14 mouse cellular contexts compared by ENCODE assay signal in the genomic region with DNA sequence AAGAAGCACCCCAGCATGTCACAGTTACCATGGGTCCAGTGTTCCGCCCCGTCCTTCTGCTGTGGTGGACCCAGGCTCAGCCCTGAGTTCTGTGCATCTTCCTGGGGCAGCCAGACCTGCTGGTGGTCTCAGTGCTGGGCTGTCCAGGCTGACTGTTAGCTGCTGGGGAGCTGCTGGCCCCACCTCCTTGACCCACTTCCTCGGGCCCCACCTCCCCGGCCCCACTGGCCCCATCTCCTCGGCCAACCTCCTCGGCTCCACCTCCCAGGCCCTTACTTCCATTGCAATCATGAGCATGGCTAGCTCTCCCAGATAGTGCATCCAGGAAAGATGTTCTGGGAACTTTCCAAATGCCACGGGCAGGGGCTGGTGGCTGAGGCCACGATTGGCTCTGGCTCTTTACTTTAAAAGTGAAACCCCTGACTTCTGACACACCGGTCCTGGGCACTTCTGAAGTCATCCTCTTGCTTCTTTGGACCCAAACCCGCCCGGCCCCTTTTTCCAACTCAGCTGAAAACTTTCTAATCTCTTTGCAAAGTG. TPM values are rescaled to one million over a fixed set of nuclear protein-coding genes. Genes with fewer than 3 reads are reported as not detected.
A peak's percentile ranks its signal among the peaks of the same experiment; 100 is the strongest.
DNase-seq lines count a peak whose midpoint lies in the region; ATAC-seq and TF ChIP-seq lines count a peak whose summit lies in the region.
"Had no signal": no experiment of that assay in that cellular context is flagged by ENCODE, and none has a peak within 500 bp of the region (broad histone marks: within the 10 kb centered on the region; RNA-seq: fewer than 3 reads in every experiment).

No protein-coding gene starts in this region.

- no peak for TF ChIP-seq CTCF in heart, postnatal 0 days (IDR thresholded peaks at IDR 0.05; ENCODE audit: low read depth)

- TF ChIP-seq POLR2A in myocyte (IDR thresholded peaks at IDR 0.05; ENCODE audit: insufficient read length, low read depth) = no peak

- ATAC-seq in lung, embryonic 15.5 days (ENCODE audit: borderline replicate concordance, extremely low read depth, low FRiP score, low TSS enrichment) = peak; percentile 49; the same call in 1 of the 2 replicates
- no peak for ATAC-seq in heart, postnatal 0 days (ENCODE audit: insufficient read depth, low read depth)
- ATAC-seq: Patski had no signal

- no peaks in the 10 kb centered on the region for H3K27me3 ChIP-seq in heart, embryonic 10.5 days (ENCODE audit: insufficient read depth, poor library complexity, severe bottlenecking)
- H3K27me3 ChIP-seq in lung, embryonic 15.5 days = no peaks in the 10 kb centered on the region
- H3K27me3 ChIP-seq in heart, postnatal 0 days (ENCODE audit: control insufficient read depth, insufficient read depth, low read length) = no peaks in the 10 kb centered on the region
- peaks cover 22% of the 10 kb centered on the region for H3K27me3 ChIP-seq in myocyte (ENCODE audit: control insufficient read depth, insufficient read depth, insufficient read length)
- H3K27me3 ChIP-seq: embryonic facial prominence, embryonic 13.5 days had no signal

- no peak for TF ChIP-seq EP300 in heart, postnatal 0 days (IDR thresholded peaks at IDR 0.05; ENCODE audit: low read depth)

- no peak for DNase-seq in heart, embryonic 10.5 days (ENCODE audit: low spot score)
- no peak for DNase-seq in heart, postnatal 25 days (ENCODE audit: low spot score)
- no peak for DNase-seq in lung, postnatal 36 days
- peak; percentile 17 for DNase-seq in heart, postnatal 0 days (ENCODE audit: low spot score)
- no peak for DNase-seq in layer of hippocampus, postnatal 10 days (ENCODE audit: low spot score in 2 of 2)
- no peak for DNase-seq in right cerebral cortex, postnatal 4 days
- DNase-seq: cerebellum, postnatal 25 days; right cerebral cortex, adult 18-20 months; thymus, postnatal 14 days had no signal

- 24% methylated on average over 11 of the region's 11 CpGs for WGBS in heart, embryonic 10.5 days
- 29% methylated on average over 11 of the region's 11 CpGs for WGBS in lung, embryonic 15.5 days
- WGBS in heart, postnatal 0 days = 22% methylated on average over 11 of the region's 11 CpGs

- peaks cover 19% of the 10 kb centered on the region for H3K4me1 ChIP-seq in heart, embryonic 10.5 days
- H3K4me1 ChIP-seq in lung, embryonic 15.5 days = peaks cover 5% of the 10 kb centered on the region
- H3K4me1 ChIP-seq in heart, postnatal 0 days (ENCODE audit: control insufficient read depth, insufficient read depth) = peaks cover 10% of the 10 kb centered on the region; the same call in 1 of the 2 replicates
- H3K4me1 ChIP-seq: embryonic facial prominence, embryonic 13.5 days had no signal

- H3K79me2 ChIP-seq in myocyte (ENCODE audit: control insufficient read depth, insufficient read depth) = no peaks in the 10 kb centered on the region

- H3K4me2 ChIP-seq in lung, embryonic 15.5 days = peak overlapping the region; percentile 12; the same call in 1 of the 2 replicates
- H3K4me2 ChIP-seq in heart, postnatal 0 days (ENCODE audit: low read depth, low read length) = peak overlapping the region; percentile 54
- H3K4me2 ChIP-seq in myocyte (ENCODE audit: low read depth) = peak overlapping the region; percentile 24
- H3K4me2 ChIP-seq: embryonic facial prominence, embryonic 13.5 days had no signal

- H3K27ac ChIP-seq in heart, embryonic 10.5 days = peak overlapping the region; percentile 64; the same call in 1 of the 2 replicates
- H3K27ac ChIP-seq in lung, embryonic 15.5 days = no peak overlapping the region
- H3K27ac ChIP-seq in heart, postnatal 0 days (ENCODE audit: low read depth) = no peak overlapping the region
- H3K27ac ChIP-seq: embryonic facial prominence, embryonic 13.5 days; macrophage had no signal

- H3ac ChIP-seq in myocyte (ENCODE audit: control insufficient read depth, insufficient read length) = no peak overlapping the region

- H3K9ac ChIP-seq in lung, embryonic 15.5 days = no peak overlapping the region
- H3K9ac ChIP-seq in heart, postnatal 0 days (replicated peaks; ENCODE audit: low read depth, low read length) = no peak overlapping the region
- H3K9ac ChIP-seq: embryonic facial prominence, embryonic 13.5 days had no signal

- H3K9me3 ChIP-seq in heart, embryonic 10.5 days = no peaks in the 10 kb centered on the region
- no peaks in the 10 kb centered on the region for H3K9me3 ChIP-seq in lung, embryonic 15.5 days
- 0 out of 2 replicates have a peak, but pooled peaks cover 9% of the 10 kb centered on the region for H3K9me3 ChIP-seq in heart, postnatal 0 days (replicated peaks; ENCODE audit: control insufficient read depth, low read length)

- peak overlapping the region; percentile 48 for H3K4me3 ChIP-seq in heart, embryonic 10.5 days
- no peak overlapping the region for H3K4me3 ChIP-seq in lung, embryonic 15.5 days
- H3K4me3 ChIP-seq in heart, postnatal 0 days (ENCODE audit: low read depth, low read length) = peak overlapping the region; percentile 17
- H3K4me3 ChIP-seq in myocyte = no peak overlapping the region
- H3K4me3 ChIP-seq: embryonic facial prominence, embryonic 13.5 days had no signal

- intact Hi-C loops in heart, postnatal 25 days (cut with DNase I) = no loop called here

- no peaks in the 10 kb centered on the region for H3K36me3 ChIP-seq in heart, embryonic 10.5 days
- H3K36me3 ChIP-seq in lung, embryonic 15.5 days = no peaks in the 10 kb centered on the region
- H3K36me3 ChIP-seq in heart, postnatal 0 days (replicated peaks; ENCODE audit: control insufficient read depth, insufficient read depth, low read length) = no peaks in the 10 kb centered on the region
- no peaks in the 10 kb centered on the region for H3K36me3 ChIP-seq in myocyte (ENCODE audit: control insufficient read depth, insufficient read depth)
- H3K36me3 ChIP-seq: embryonic facial prominence, embryonic 13.5 days had no signal

TF ChIP-seq in myocyte, 11 proteins besides CTCF, POLR2A, EP300 and RAD21:
- TF ChIP-seq MYOD1 (IDR thresholded peaks at IDR 0.05; ENCODE audit: control insufficient read depth in 1 of 3, insufficient read length in 2 of 3, low read depth in 2 of 3) = no peak
- TF ChIP-seq USF1 (IDR thresholded peaks at IDR 0.05; ENCODE audit: low read depth) = no peak
- TF ChIP-seq TCF3 (IDR thresholded peaks at IDR 0.05; ENCODE audit: insufficient read length, low read depth) = no peak

RNA-seq across cellular contexts. Expression of gene Brd7, which starts 47.5 kb away (rescaled TPM):
- polyA plus RNA-seq in heart, embryonic 10.5 days (2016; fragmentation: Nextera tagmentation; extraction: Ambion mirVana) = 56.8 and 65.1 TPM in 2 replicates
- 10 to 100 TPM; 83.5 to 88.0 TPM for total RNA-seq in heart, postnatal 25 days (2021)
- polyA plus RNA-seq in lung, embryonic 15.5 days (2015; fragmentation: Nextera tagmentation; extraction: Ambion mirVana) = 66.8 and 74.2 TPM in 2 replicates
- 23.8 and 27.0 TPM in 2 replicates for total RNA-seq in heart, postnatal 0 days (2014; rRNA removed; ENCODE audit: low replicate concordance)
- 70.2 and 75.4 TPM in 2 replicates for polyA plus RNA-seq in heart, postnatal 0 days (2015; fragmentation: Nextera tagmentation; extraction: Ambion mirVana)
- polyA plus RNA-seq in myocyte (2012; fragmentation: generic; extraction: Trizol) = 52.7 TPM
- 10 to 100 TPM; 63.4 to 68.8 TPM for total RNA-seq in layer of hippocampus, postnatal 10 days (2021)

Comparison
In these comparisons a context has a peak if more than half of its experiments do, and no peak if none do; other contexts are left out.
1. H3K4me3 ChIP-seq: peak in heart, embryonic 10.5 days (single experiment) and heart, postnatal 0 days (single experiment); none in lung, embryonic 15.5 days (single experiment) and myocyte (single experiment).
2. Peak in every context shown above with its lines, with median percentiles within 50 percentile points of each other: H3K4me2 ChIP-seq.